Mouse (Mus musculus): Measurements from ENCODE around the gene Tmem210.

The Tmem210 gene

GRCm38 (mm10) chr2:25297093-25297492, 9.1 kb downstream of the Tmem210 start:
- no peak for DNase-seq (ENCODE audit: low read depth)

DNA sequence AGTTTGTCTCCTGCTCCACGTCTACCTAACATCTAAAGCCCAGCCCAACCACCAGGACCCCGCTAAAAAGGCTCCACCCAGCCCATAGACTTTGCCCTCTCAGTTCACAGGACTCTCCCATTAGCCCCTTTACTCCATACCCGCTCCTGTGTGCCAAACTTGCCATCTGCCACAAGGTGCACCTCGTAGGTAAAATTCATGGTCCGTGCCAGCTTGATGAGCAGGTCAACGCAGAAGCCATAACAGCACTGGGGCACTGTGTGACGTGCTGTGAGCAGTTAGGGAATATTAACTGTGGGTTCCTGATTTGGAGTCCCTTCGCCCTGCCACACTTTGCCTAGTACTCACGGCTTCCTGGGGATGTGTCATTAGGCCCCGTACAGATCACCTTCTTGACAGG, 10.1 kb downstream of the Tmem210 start:
- no peak for DNase-seq (ENCODE audit: low read depth)

DNA sequence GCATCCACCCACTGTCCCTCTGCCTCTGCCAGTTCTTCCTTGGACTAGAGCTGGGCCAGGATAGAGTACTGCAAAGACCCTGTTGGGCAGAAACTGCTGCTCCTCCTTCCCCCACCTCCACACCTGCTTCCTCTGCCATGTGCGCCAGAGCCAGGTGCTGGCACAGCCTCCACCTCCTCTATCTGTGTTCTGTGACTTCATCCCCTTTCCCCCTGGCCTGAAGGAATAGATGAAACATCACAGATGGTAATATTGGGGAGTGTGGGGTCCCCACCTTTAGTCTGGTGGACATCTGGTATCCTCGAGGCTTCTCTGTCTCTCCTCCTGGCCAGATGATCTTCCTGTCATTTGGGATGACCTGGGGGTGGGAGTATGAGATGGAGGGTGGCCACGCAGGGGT, 15.5 kb downstream of the Tmem210 start:
- DNase-seq (ENCODE audit: low read depth): no peak

- DNase-seq (ENCODE audit: low read depth): no peak
Observed at GRCm38 (mm10) chr2:25303931-25304656, 16.1 kb downstream of the Tmem210 start.

DNA sequence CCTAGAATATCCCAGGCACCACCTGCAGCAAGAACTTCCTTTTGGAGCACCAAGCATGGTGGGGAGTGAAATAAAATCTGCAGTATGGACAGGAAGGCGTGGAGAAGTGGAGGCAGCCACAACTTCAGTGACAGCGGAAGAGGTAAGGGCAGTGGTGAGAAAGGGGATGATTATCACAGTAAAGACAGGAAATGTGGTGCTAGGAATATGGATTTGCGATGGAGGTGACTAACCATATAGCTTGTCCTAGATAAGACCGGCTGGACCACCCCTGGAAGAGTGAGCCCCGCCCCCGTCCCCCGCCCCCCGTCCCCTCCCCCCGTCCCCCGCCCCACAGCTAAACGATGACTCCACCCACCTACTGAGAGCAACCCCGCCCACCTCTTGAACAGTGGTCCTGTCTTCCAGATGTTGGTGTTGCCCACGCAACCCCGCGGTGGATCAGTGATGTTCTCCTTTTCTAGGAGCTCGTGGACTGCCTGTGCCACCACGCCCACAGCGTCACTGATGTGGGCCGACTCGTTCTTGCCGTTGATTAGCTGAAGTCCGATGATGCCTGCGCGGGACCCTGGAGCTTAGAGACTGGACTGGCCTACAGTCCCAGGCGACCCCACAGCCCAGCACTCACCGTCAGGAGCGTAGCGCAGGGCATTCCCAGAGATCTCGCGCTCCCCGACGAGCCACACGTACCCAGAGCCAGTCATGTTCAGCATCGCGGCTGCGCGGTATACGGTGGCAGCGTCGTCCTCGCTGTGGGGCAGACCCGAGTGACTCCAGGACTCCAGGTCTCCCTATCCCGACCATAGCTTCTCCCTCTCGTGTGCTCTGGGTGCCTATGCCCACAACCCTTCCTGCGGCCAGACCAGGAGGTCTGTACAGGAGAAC, 17.0 kb downstream of the Tmem210 start:
- DNase-seq (ENCODE audit: low read depth): peak; percentile 60

DNA sequence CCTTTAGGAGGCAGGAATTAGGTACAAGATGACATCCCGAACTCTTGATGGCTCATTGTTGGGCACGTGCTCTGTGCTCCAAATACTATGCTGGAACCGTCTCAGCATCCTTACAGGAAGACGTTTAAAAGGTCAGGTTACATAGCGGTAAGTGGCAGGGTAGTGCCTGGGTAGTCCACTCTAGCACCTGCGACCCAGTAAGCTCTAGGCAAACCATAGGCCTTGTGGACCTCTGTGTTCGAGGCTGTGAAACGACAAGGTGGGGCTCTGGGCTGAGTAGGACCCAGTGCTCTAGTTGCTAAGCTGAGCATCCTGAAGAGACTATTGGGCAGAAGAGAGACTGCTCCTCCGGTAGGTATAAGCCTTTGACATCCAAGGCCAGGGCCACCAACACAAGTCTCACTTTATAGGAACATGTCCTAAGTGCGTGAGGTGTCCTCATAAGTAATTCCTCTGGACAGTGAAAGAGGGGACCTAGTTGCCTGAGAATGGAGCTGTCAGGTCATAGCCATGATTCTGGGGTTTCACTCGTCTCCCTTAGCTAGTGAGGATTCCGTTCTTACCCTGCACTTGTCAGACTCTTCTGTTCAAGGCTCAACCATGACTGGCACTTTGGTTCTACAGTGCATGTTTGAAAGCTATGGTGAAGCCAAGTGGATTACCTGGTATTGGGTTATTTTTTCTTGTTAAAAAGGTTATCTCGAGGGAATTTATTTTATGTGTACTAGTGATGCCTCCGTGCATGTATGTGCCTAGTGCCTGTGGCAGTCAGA, 17.8 kb downstream of the Tmem210 start:
- no peak for DNase-seq (ENCODE audit: low read depth)

DNA sequence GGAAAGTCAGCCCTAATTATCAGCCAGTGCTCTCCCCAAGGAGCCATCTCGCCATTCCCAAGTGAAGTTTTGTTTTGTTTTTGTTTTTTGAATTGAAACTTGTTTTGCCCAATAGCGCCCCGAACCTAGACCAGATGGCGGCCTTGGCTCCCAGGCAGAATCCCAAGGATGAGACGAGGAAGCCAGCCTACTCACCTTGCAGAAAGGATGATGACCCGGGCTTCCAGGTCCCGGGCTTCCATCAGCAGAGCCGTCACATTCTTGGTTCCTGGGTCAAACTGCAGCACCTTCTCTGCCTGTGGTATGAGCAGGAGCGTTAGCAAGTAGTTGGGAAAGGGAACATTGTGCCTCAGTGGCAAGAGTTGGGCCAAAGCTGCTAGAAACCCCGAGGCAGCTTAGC, 22.2 kb downstream of the Tmem210 start:
- no peak for DNase-seq (ENCODE audit: low read depth)

DNA sequence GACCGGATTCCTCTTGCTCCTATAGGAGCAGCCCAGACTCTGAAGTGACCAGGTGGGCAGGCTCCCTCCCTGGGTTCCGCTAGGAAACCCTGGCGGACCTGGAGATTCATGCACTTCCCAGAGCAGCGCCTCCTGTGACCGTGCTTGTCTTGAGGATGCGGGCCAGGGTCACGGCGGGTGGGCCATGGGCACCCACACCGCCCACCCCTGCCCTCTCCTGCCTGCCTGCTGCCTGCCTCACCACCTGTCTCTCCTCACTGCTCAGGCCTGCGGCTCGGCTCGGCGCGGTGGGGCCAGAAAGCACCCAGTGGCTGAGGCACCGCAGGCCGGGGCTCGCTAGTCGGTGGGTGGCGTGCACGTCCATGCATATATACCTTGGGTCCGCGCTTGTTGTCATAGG, 23.0 kb downstream of the Tmem210 start:
- DNase-seq (ENCODE audit: low read depth): no peak

DNA sequence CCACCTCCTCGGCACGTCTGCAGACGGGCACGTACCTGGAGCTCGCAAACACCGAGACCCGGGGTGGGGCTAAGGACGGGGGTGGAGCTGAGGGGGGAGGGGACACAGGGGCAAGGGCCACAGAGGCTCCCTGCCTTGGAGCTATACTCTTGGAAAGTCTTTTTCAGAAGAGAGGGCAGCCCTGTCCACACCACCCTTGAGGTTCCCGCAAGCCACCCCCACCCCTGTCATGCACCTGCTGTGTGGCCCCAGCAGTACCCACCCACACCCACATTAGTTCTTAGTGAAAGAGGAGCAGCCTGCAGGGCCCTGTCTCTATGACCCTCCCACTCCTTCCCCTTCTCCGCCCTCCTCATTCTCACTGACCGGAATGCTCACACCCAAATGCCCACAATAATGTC, 23.5 kb downstream of the Tmem210 start:
- no peak for DNase-seq (ENCODE audit: low read depth)

GRCm38 (mm10) chr2:25318119-25318966, 30.4 kb downstream of the Tmem210 start:
- DNase-seq (ENCODE audit: low read depth): no peak

DNA sequence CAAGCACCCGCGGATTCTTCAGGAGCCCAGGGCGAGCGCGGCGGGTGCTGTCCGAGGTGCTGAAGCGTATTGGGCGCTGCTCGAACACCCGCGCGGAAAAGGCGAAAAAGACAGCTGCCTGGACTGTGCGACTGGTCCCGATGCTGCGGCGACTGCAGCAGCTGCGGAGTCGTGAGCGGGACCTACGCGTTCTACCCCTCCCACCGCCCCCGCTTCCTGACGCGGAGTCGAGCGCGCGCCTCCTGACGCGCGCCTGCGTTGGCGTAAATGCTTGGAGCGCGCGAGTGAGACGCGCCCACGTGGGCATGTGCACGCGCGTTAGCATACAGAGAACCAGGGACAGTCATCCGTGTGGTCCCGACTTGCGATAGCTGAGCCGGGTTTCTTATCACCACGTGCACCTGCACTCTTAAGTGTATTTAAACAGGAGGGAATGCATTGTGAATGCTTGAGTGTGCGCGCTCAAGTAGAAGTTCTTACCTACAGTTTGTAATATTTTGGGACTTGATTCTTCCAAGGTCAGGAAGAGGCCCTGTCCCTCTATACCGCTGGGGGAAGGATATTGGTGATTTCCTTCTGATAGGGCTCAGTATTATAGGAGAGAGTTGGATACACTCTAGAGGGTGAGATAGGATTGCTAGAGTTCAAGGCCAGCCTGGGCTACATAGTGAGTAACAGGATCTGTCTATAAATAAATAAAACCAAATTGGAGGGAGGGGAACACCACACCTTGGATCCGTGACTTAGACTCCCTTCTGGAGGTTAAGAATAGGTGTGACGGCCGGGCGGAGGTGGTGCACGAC, 31.2 kb downstream of the Tmem210 start, which contains the start of gene Grin1:
Grin1 (minus strand) TSS at position 217 of the 803 bp plus-strand sequence.
- DNase-seq (ENCODE audit: low read depth): peak; percentile 77

GRCm38 (mm10) chr2:25320084-25320483, 32.1 kb downstream of the Tmem210 start:
- no peak for DNase-seq (ENCODE audit: low read depth)

GRCm38 (mm10) chr2:25326036-25326435, 38.1 kb downstream of the Tmem210 start:
- DNase-seq (ENCODE audit: low read depth): no peak

DNA sequence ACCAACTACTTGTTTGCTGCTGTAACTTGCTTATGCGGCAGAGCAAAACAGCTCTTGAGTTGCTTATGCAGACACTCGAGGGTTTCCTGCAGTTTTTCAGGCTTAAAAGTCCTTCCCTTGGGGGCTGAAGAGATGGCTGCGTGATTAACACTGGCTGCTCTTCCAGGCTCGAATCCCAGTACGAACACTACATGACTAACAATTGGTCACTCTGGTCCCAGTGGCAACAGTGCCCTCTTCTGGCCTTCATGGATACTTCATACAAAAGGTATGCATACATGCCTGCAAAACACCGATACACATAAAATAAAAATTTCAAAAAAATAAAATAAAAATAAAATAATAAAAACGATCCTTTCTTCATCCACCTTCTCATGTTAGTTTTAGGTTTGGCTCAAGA, 40.5 kb downstream of the Tmem210 start:
- peak; percentile 65 for DNase-seq (ENCODE audit: low read depth)

- DNase-seq (ENCODE audit: low read depth): peak; percentile 17
Observed at GRCm38 (mm10) chr2:25331470-25331869, 43.5 kb downstream of the Tmem210 start.

- peak; percentile 100 for DNase-seq (ENCODE audit: low read depth)
Observed at GRCm38 (mm10) chr2:25332286-25333160, 44.6 kb downstream of the Tmem210 start, which contains the start of gene Man1b1. Man1b1 (plus strand) TSS chr2:25332338.

DNA sequence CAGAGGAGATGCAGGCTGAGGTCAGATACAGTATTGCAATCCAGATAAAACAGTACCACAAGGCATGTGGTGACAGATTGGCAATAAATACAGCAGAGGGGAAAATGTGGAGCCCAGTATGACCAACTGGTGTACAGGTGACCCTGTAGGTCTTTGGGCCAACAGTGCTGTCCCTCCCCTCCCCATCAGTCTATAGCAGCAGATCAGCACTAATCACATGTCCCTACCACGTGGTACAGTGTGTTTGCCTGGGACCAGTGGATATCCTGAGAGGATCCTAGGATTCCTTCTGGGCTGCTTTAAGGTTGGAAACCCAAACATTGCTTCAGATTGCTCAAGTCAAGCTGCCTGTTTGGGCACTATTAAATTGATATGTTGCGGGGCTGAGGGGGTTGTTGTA, 45.6 kb downstream of the Tmem210 start:
- no peak for DNase-seq (ENCODE audit: low read depth)

DNA sequence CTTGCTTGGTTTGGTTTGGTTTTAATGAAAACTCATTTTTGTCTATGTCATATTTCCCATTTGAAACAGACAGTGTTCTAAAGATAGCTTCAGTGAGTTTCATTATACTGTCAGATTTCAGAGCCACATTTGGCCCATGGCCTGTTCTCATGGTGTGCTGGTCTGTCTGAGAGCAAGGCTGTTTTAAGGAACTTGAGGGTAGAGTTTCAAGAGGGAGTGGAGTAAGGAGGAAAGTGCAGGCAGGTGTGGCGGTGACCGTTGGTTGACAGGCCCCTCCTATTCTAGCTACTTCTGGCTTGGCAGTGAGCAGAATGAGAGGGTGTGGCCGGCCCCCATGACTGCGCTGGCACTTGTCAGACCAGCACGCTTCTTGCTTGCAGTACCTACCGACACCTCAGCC, 50.4 kb downstream of the Tmem210 start:
- DNase-seq (ENCODE audit: low read depth): no peak
